Mouse (Mus musculus): ENCODE results near the gene Mfrp.

Mfrp gene

DNA sequence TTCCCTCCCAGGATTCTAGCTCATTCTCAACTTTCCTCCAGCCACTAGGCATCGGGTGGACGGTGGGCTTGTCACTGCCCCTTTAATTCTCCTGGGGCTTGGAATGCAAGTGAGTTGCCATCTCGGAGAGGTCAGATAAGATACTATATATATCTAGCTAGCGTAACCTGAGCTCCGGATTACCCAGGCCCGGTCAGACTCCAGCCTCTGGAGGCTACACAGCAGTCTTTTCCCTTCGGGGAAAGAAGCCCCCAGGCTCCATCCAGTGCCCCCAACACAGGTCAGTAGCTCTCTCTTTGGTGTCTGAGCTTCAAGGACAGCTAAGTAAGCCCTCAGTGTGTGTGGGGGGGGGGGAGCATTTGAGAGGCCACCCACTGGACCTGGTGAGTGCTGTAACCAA is 32.3 kb upstream of the Mfrp start:
- Histone ChIP-seq H3K36me3 (ENCODE audit: insufficient read depth, low read length) (no peaks in the 10 kb centered on the region), H3K9me3 (ENCODE audit: low read length) (no peaks in the 10 kb centered on the region), H3K27me3 (ENCODE audit: insufficient read depth, low read length) (peaks cover 24% of the 10 kb centered on the region), H3K4me3 (replicated peaks; ENCODE audit: low read length) (no peak overlapping the region), H3K4me1 (replicated peaks; ENCODE audit: low read depth, low read length) (peaks cover 48% of the 10 kb centered on the region)
- no peak for TF ChIP-seq CTCF (conservative IDR thresholded peaks at IDR 0.05; ENCODE audit: low read length)
- TF ChIP-seq POU5F1 (IDR thresholded peaks at IDR 0.05; ENCODE audit: borderline replicate concordance, low read length) = no peak
- no peak for TF ChIP-seq NANOG (IDR thresholded peaks at IDR 0.05; ENCODE audit: borderline replicate concordance, low read length)

- H3K4me3 ChIP-seq (replicated peaks; ENCODE audit: low read length) = no peak overlapping the region
- H3K36me3 ChIP-seq (ENCODE audit: insufficient read depth, low read length) = no peaks in the 10 kb centered on the region
- H3K4me1 ChIP-seq (replicated peaks; ENCODE audit: low read depth, low read length) = peaks cover 58% of the 10 kb centered on the region
- no peaks in the 10 kb centered on the region for H3K9me3 ChIP-seq (ENCODE audit: low read length)
- no peak for TF ChIP-seq CTCF (conservative IDR thresholded peaks at IDR 0.05; ENCODE audit: low read length)
- TF ChIP-seq POU5F1 (IDR thresholded peaks at IDR 0.05; ENCODE audit: borderline replicate concordance, low read length) = no peak
- TF ChIP-seq NANOG (IDR thresholded peaks at IDR 0.05; ENCODE audit: borderline replicate concordance, low read length) = no peak
- peaks cover 24% of the 10 kb centered on the region for H3K27me3 ChIP-seq (ENCODE audit: insufficient read depth, low read length)
Observed at GRCm38 (mm10) chr9:44070113-44070843, 31.3 kb upstream of the Mfrp start.

GRCm38 (mm10) chr9:44070844-44071231 is 30.7 kb upstream of the Mfrp start:
- H3K4me3 ChIP-seq (replicated peaks; ENCODE audit: low read length) = no peak overlapping the region
- no peaks in the 10 kb centered on the region for H3K36me3 ChIP-seq (ENCODE audit: insufficient read depth, low read length)
- peaks cover 64% of the 10 kb centered on the region for H3K4me1 ChIP-seq (replicated peaks; ENCODE audit: low read depth, low read length)
- peaks cover 24% of the 10 kb centered on the region for H3K27me3 ChIP-seq (ENCODE audit: insufficient read depth, low read length)
- H3K9me3 ChIP-seq (ENCODE audit: low read length) = no peaks in the 10 kb centered on the region
- TF ChIP-seq NANOG (IDR thresholded peaks at IDR 0.05; ENCODE audit: borderline replicate concordance, low read length) = no peak
- TF ChIP-seq POU5F1 (IDR thresholded peaks at IDR 0.05; ENCODE audit: borderline replicate concordance, low read length) = no peak
- TF ChIP-seq CTCF (conservative IDR thresholded peaks at IDR 0.05; ENCODE audit: low read length) = no peak

- Histone ChIP-seq H3K27me3 (ENCODE audit: insufficient read depth, low read length) (peaks cover 23% of the 10 kb centered on the region), H3K4me1 (replicated peaks; ENCODE audit: low read depth, low read length) (peaks cover 72% of the 10 kb centered on the region), H3K9me3 (ENCODE audit: low read length) (no peaks in the 10 kb centered on the region), H3K4me3 (replicated peaks; ENCODE audit: low read length) (0 out of 2 replicates have a peak overlapping the region, but pooled peaks have one; percentile 13), H3K36me3 (ENCODE audit: insufficient read depth, low read length) (no peaks in the 10 kb centered on the region)
- no peak for TF ChIP-seq CTCF (conservative IDR thresholded peaks at IDR 0.05; ENCODE audit: low read length)
- no peak for TF ChIP-seq NANOG (IDR thresholded peaks at IDR 0.05; ENCODE audit: borderline replicate concordance, low read length)
- no peak for TF ChIP-seq POU5F1 (IDR thresholded peaks at IDR 0.05; ENCODE audit: borderline replicate concordance, low read length)
Observed at GRCm38 (mm10) chr9:44071914-44072598, 29.5 kb upstream of the Mfrp start.

- TF ChIP-seq NANOG (IDR thresholded peaks at IDR 0.05; ENCODE audit: borderline replicate concordance, low read length) = no peak
- no peak for TF ChIP-seq CTCF (conservative IDR thresholded peaks at IDR 0.05; ENCODE audit: low read length)
- no peak for TF ChIP-seq POU5F1 (IDR thresholded peaks at IDR 0.05; ENCODE audit: borderline replicate concordance, low read length)
- peaks cover 22% of the 10 kb centered on the region for H3K27me3 ChIP-seq (ENCODE audit: insufficient read depth, low read length)
- no peaks in the 10 kb centered on the region for H3K9me3 ChIP-seq (ENCODE audit: low read length)
- no peaks in the 10 kb centered on the region for H3K36me3 ChIP-seq (ENCODE audit: insufficient read depth, low read length)
- H3K4me1 ChIP-seq (replicated peaks; ENCODE audit: low read depth, low read length) = peaks cover 69% of the 10 kb centered on the region
- no peak overlapping the region for H3K4me3 ChIP-seq (replicated peaks; ENCODE audit: low read length)
Observed at GRCm38 (mm10) chr9:44072599-44072915, 29.0 kb upstream of the Mfrp start.

DNA sequence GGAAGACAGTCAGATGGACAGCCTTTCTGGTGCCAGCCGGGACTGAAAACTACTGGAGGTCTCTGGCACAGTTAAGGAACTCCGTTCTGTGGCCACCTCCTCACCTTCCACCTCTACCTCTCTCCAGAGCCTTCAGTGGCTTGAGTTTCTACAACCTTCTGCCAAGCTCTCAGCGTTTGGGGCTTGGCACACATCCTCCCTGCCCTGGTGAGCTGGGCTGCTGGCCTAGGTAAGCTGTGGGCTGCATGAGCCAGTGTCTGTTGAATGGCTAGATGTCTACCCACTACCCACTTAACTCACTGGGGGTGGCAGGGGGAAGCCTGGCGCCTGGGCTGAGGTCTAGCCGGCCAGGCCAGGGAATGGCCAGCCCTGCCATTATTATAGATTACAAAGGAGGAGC is 28.4 kb upstream of the Mfrp start:
- Histone ChIP-seq H3K27me3 (ENCODE audit: insufficient read depth, low read length) (peaks cover 21% of the 10 kb centered on the region), H3K9me3 (ENCODE audit: low read length) (no peaks in the 10 kb centered on the region), H3K4me3 (replicated peaks; ENCODE audit: low read length) (no peak overlapping the region), H3K36me3 (ENCODE audit: insufficient read depth, low read length) (no peaks in the 10 kb centered on the region), H3K4me1 (replicated peaks; ENCODE audit: low read depth, low read length) (peaks cover 63% of the 10 kb centered on the region)
- TF ChIP-seq CTCF (conservative IDR thresholded peaks at IDR 0.05; ENCODE audit: low read length) = no peak
- no peak for TF ChIP-seq POU5F1 (IDR thresholded peaks at IDR 0.05; ENCODE audit: borderline replicate concordance, low read length)
- TF ChIP-seq NANOG (IDR thresholded peaks at IDR 0.05; ENCODE audit: borderline replicate concordance, low read length) = no peak

DNA sequence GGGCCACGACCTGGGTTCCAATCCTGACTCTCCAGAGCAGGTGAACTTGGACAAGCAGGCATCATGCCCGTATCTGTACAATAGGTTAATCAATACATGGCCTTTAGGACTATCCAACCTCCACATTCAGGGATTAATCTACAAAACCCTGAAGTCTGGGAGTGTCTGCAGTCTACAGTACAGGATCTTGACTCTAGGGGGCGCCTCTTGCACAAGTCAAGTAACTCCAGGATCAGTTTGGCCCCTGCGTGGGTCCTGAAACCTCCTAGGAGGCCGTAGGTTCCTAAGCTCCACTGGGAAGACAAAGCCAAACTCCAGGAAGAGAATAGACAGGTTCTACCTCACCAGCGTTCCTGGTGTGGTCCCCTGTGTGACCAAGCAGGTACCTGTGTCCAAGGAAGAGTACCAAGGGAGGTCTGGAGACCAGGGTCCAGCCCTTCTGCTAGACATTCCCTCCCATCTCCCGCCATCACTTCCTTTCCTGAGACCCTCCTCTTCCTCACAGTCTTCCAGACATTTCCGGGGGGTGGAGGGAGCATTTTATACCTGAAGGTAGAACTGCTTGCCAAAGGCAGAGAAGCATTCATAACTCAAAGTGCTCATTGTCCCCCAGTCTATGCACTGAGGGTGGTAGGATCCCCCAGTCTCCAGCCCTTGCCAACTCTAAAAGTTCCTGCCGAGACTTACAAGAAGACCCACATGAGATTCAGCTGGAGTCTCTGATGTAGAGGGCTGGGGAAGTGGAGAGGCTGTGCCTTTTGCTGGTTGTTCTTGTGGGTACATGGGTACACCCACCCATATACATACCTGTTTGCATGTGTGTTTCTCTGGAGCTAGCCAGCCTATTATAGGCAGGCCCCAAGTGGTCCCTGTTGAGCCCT is 26.9 kb upstream of the Mfrp start:
- TF ChIP-seq CTCF (conservative IDR thresholded peaks at IDR 0.05; ENCODE audit: low read length) (peak; percentile 86), NANOG (IDR thresholded peaks at IDR 0.05; ENCODE audit: borderline replicate concordance, low read length) (no peak)

More for the DNA sequence above, 26.9 kb upstream of the Mfrp start:
- H3K4me3 ChIP-seq (replicated peaks; ENCODE audit: low read length) = 0 out of 2 replicates have a peak overlapping the region, but pooled peaks have one; percentile 26
- H3K27me3 ChIP-seq (ENCODE audit: insufficient read depth, low read length) = peaks cover 29% of the 10 kb centered on the region
- peaks cover 73% of the 10 kb centered on the region for H3K4me1 ChIP-seq (replicated peaks; ENCODE audit: low read depth, low read length)
- no peaks in the 10 kb centered on the region for H3K36me3 ChIP-seq (ENCODE audit: insufficient read depth, low read length)
- no peaks in the 10 kb centered on the region for H3K9me3 ChIP-seq (ENCODE audit: low read length)
